Mouse (Mus musculus): ENCODE measurements around the gene Tbc1d1. TPM values are rescaled to one million over a fixed set of nuclear protein-coding genes. Genes with fewer than 3 reads are reported as not detected.

Gene Tbc1d1
- polyA plus RNA-seq, 1 experiment = 41.8 TPM

DNA sequence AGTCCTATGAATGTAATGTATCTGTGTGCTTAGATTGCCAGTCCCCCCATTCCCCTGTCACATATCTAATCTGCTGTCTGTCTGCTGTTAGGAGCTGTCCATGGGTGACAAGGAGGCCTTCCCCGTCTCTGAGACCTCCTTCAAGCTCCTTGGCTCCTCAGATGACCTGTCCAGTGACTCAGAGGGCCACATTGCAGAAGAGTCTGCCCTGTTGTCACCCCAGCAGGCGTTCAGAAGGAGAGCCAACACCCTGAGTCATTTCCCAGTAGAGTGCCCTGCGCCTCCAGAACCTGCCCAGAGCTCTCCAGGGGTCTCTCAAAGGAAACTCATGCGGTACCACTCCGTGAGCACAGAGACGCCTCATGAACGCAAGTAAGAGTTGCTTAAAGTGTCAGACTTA is 125.6 kb downstream of the Tbc1d1 start:
- Histone ChIP-seq H3K4me2 (ENCODE audit: low read depth) (peak overlapping the region; percentile 1), H3K79me2 (ENCODE audit: control insufficient read depth, insufficient read depth) (no peaks in the 10 kb centered on the region), H3K36me3 (ENCODE audit: control insufficient read depth, insufficient read depth) (peaks cover 19% of the 10 kb centered on the region), H3K4me3 (no peak overlapping the region), H3ac (ENCODE audit: control insufficient read depth, insufficient read length) (no peak overlapping the region), H3K27me3 (ENCODE audit: control insufficient read depth, insufficient read depth, insufficient read length) (no peaks in the 10 kb centered on the region)
- TF ChIP-seq TCF3 (IDR thresholded peaks at IDR 0.05; ENCODE audit: insufficient read length, low read depth) (no peak), MYOD1 (IDR thresholded peaks at IDR 0.05; ENCODE audit: control insufficient read depth in 1 of 3, insufficient read length in 2 of 3, low read depth in 2 of 3) (no peak), POLR2A (IDR thresholded peaks at IDR 0.05; ENCODE audit: insufficient read length, low read depth) (no peak), CEBPB (IDR thresholded peaks at IDR 0.05; ENCODE audit: insufficient read depth, poor library complexity, severe bottlenecking) (0 out of 2 replicates have a peak, but pooled peaks have one; percentile 11), MAX (IDR thresholded peaks at IDR 0.05; ENCODE audit: low read depth) (no peak), REST (IDR thresholded peaks at IDR 0.05; ENCODE audit: insufficient read depth, insufficient read length) (no peak), SRF (IDR thresholded peaks at IDR 0.05; ENCODE audit: control insufficient read depth, insufficient read length, low read depth) (no peak), USF1 (IDR thresholded peaks at IDR 0.05; ENCODE audit: low read depth) (no peak), E2F4 (IDR thresholded peaks at IDR 0.05; ENCODE audit: insufficient read depth) (no peak)

DNA sequence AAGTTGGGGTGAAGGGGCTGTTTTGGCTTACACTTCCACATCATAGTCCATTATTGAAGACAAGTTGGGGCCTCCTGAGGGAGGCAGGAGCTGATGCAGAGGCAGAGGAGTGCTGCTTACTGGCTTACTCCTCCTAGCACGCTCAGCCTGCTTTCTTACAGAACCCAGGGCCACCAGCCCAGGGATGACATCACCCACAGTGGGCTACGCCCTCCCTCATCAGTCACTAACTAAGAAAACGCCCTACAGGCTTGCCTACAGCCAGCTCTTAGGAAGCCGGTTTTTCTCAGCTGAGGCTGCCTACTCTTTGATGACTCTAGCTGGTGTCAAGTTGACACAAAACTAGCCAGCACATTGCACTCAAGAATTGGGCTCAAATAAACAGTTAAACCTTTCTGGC is 126.5 kb downstream of the Tbc1d1 start:
- peak overlapping the region; percentile 1 for H3K4me2 ChIP-seq (ENCODE audit: low read depth)
- TF ChIP-seq POLR2AphosphoS2 (IDR thresholded peaks at IDR 0.05; ENCODE audit: insufficient read length, low read depth) (no peak), E2F4 (IDR thresholded peaks at IDR 0.05; ENCODE audit: insufficient read depth) (no peak), MYOD1 (IDR thresholded peaks at IDR 0.05; ENCODE audit: control insufficient read depth in 1 of 3, insufficient read length in 2 of 3, low read depth in 2 of 3) (no peak), CEBPB (IDR thresholded peaks at IDR 0.05; ENCODE audit: insufficient read depth, poor library complexity, severe bottlenecking) (no peak), SRF (IDR thresholded peaks at IDR 0.05; ENCODE audit: control insufficient read depth, insufficient read length, low read depth) (no peak), POLR2A (IDR thresholded peaks at IDR 0.05; ENCODE audit: insufficient read length, low read depth) (no peak), TCF12 (IDR thresholded peaks at IDR 0.05; ENCODE audit: insufficient read depth, poor library complexity, severe bottlenecking) (no peak), TCF3 (IDR thresholded peaks at IDR 0.05; ENCODE audit: insufficient read length, low read depth) (no peak), MYOG (IDR thresholded peaks at IDR 0.05; ENCODE audit: control insufficient read depth in 1 of 3, insufficient read depth in 1 of 3, insufficient read length in 2 of 3, low read depth in 2 of 3) (no peak), USF1 (IDR thresholded peaks at IDR 0.05; ENCODE audit: low read depth) (no peak), REST (IDR thresholded peaks at IDR 0.05; ENCODE audit: insufficient read depth, insufficient read length) (no peak), MAX (IDR thresholded peaks at IDR 0.05; ENCODE audit: low read depth) (no peak)
- H3K4me3 ChIP-seq = no peak overlapping the region
- no peaks in the 10 kb centered on the region for H3K27me3 ChIP-seq (ENCODE audit: control insufficient read depth, insufficient read depth, insufficient read length)
- no peaks in the 10 kb centered on the region for H3K79me2 ChIP-seq (ENCODE audit: control insufficient read depth, insufficient read depth)
- peaks cover 14% of the 10 kb centered on the region for H3K36me3 ChIP-seq (ENCODE audit: control insufficient read depth, insufficient read depth)
- H3ac ChIP-seq (ENCODE audit: control insufficient read depth, insufficient read length) = no peak overlapping the region

DNA sequence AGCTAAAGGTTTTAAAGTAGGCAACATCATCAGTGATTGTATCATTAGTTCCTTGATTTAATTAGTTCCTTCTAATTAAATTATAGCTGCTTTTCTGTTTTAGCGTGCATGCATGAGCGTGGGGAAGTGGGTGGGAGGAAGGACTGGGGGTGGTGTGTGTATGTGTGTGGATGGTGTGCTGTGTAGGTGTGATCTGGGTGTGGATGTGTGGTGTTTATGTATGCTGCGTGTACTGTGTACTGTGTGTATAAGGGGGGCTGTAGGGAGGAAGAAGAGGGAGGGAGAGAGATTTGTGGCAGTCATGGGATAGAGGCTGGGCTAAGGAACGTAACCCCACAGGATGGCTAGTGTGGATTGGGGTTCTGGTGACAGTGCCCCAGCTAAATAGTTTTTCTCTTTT is 129.2 kb downstream of the Tbc1d1 start:
- H3K4me3 ChIP-seq = no peak overlapping the region
- no peak overlapping the region for H3K4me2 ChIP-seq (ENCODE audit: low read depth)
- TF ChIP-seq SRF (IDR thresholded peaks at IDR 0.05; ENCODE audit: control insufficient read depth, insufficient read length, low read depth) (no peak), CEBPB (IDR thresholded peaks at IDR 0.05; ENCODE audit: insufficient read depth, poor library complexity, severe bottlenecking) (no peak), POLR2AphosphoS2 (IDR thresholded peaks at IDR 0.05; ENCODE audit: insufficient read length, low read depth) (no peak), USF1 (IDR thresholded peaks at IDR 0.05; ENCODE audit: low read depth) (no peak), MYOG (IDR thresholded peaks at IDR 0.05; ENCODE audit: control insufficient read depth in 1 of 3, insufficient read depth in 1 of 3, insufficient read length in 2 of 3, low read depth in 2 of 3) (no peak), POLR2A (IDR thresholded peaks at IDR 0.05; ENCODE audit: insufficient read length, low read depth) (no peak)
- peaks cover 5% of the 10 kb centered on the region for H3K36me3 ChIP-seq (ENCODE audit: control insufficient read depth, insufficient read depth)
- H3K79me2 ChIP-seq (ENCODE audit: control insufficient read depth, insufficient read depth) = no peaks in the 10 kb centered on the region
- H3ac ChIP-seq (ENCODE audit: control insufficient read depth, insufficient read length) = no peak overlapping the region
- no peaks in the 10 kb centered on the region for H3K27me3 ChIP-seq (ENCODE audit: control insufficient read depth, insufficient read depth, insufficient read length)

DNA sequence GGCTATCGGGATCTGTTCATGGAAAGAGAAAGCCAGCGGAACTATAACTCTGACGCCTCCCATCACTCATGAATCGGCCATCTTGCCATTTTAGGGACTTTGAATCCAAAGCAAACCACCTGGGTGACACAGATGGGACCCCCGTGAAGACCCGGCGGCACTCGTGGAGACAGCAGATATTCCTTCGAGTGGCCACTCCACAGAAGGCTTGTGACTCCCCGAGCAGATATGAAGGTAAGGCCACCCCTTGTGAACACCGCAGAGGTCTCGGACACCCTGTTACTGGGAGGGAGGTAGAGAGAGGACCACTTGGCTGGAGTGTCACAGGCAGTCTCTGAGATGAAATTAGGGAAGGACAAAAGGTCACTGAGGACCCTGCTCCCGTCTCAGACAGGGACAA is 129.7 kb downstream of the Tbc1d1 start:
- Histone ChIP-seq H3ac (ENCODE audit: control insufficient read depth, insufficient read length) (no peak overlapping the region), H3K4me2 (ENCODE audit: low read depth) (no peak overlapping the region), H3K4me3 (no peak overlapping the region), H3K36me3 (ENCODE audit: control insufficient read depth, insufficient read depth) (peaks cover 5% of the 10 kb centered on the region), H3K27me3 (ENCODE audit: control insufficient read depth, insufficient read depth, insufficient read length) (no peaks in the 10 kb centered on the region), H3K79me2 (ENCODE audit: control insufficient read depth, insufficient read depth) (no peaks in the 10 kb centered on the region)
- TF ChIP-seq TCF3 (IDR thresholded peaks at IDR 0.05; ENCODE audit: insufficient read length, low read depth) = no peak
- no peak for TF ChIP-seq MAX (IDR thresholded peaks at IDR 0.05; ENCODE audit: low read depth)
- no peak for TF ChIP-seq MYOD1 (IDR thresholded peaks at IDR 0.05; ENCODE audit: control insufficient read depth in 1 of 3, insufficient read length in 2 of 3, low read depth in 2 of 3)
- no peak for TF ChIP-seq E2F4 (IDR thresholded peaks at IDR 0.05; ENCODE audit: insufficient read depth)
- TF ChIP-seq SRF (IDR thresholded peaks at IDR 0.05; ENCODE audit: control insufficient read depth, insufficient read length, low read depth) = no peak
- TF ChIP-seq USF1 (IDR thresholded peaks at IDR 0.05; ENCODE audit: low read depth) = no peak
- TF ChIP-seq TCF12 (IDR thresholded peaks at IDR 0.05; ENCODE audit: insufficient read depth, poor library complexity, severe bottlenecking) = no peak
- no peak for TF ChIP-seq CEBPB (IDR thresholded peaks at IDR 0.05; ENCODE audit: insufficient read depth, poor library complexity, severe bottlenecking)
- no peak for TF ChIP-seq MYOG (IDR thresholded peaks at IDR 0.05; ENCODE audit: control insufficient read depth in 1 of 3, insufficient read depth in 1 of 3, insufficient read length in 2 of 3, low read depth in 2 of 3)
- no peak for TF ChIP-seq REST (IDR thresholded peaks at IDR 0.05; ENCODE audit: insufficient read depth, insufficient read length)
- no peak for TF ChIP-seq POLR2A (IDR thresholded peaks at IDR 0.05; ENCODE audit: insufficient read length, low read depth)
- no peak for TF ChIP-seq POLR2AphosphoS2 (IDR thresholded peaks at IDR 0.05; ENCODE audit: insufficient read length, low read depth)

DNA sequence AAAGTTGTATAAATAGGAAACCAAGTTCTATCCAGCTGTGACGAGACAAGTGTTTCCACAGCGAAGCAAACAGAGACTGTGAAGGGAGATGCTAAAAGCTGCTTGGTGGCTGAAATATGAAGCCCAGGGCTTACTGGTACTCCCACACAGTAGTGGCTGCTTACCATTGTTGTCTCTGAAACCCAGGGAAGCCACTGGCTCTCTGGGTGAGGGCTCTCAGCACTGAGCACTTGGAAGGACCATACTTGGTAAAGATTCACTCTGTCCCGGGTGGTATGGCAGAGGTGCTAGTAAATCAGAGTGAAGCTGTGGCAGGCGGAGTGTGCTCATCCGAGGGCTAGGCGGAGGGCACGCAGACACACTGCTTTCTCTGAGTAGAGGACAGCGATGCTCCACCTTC is 131.2 kb downstream of the Tbc1d1 start:
- no peak overlapping the region for H3K4me2 ChIP-seq (ENCODE audit: low read depth)

More for the DNA sequence above, 131.2 kb downstream of the Tbc1d1 start:
- Histone ChIP-seq H3ac (ENCODE audit: control insufficient read depth, insufficient read length) (no peak overlapping the region), H3K79me2 (ENCODE audit: control insufficient read depth, insufficient read depth) (no peaks in the 10 kb centered on the region), H3K27me3 (ENCODE audit: control insufficient read depth, insufficient read depth, insufficient read length) (no peaks in the 10 kb centered on the region), H3K36me3 (ENCODE audit: control insufficient read depth, insufficient read depth) (peaks cover 5% of the 10 kb centered on the region), H3K4me3 (no peak overlapping the region)
- TF ChIP-seq MYOD1 (IDR thresholded peaks at IDR 0.05; ENCODE audit: control insufficient read depth in 1 of 3, insufficient read length in 2 of 3, low read depth in 2 of 3) = peak in 1 of 3 experiments; percentile 16
- no peak for TF ChIP-seq POLR2AphosphoS2 (IDR thresholded peaks at IDR 0.05; ENCODE audit: insufficient read length, low read depth)

All from myocyte (in vitro differentiated cells).